Mouse (Mus musculus): ENCODE data around the gene Selplg. TPM values are rescaled to one million over a fixed set of nuclear protein-coding genes. Genes with fewer than 3 reads are reported as not detected.
"Not testable (repeated sequence)": the region's sequence is repeated elsewhere in the genome, so short reads cannot be mapped to it uniquely, and the experiment has no call there.

The Selplg gene
- polyA plus RNA-seq, 1 experiment, result 13.6 TPM

DNA sequence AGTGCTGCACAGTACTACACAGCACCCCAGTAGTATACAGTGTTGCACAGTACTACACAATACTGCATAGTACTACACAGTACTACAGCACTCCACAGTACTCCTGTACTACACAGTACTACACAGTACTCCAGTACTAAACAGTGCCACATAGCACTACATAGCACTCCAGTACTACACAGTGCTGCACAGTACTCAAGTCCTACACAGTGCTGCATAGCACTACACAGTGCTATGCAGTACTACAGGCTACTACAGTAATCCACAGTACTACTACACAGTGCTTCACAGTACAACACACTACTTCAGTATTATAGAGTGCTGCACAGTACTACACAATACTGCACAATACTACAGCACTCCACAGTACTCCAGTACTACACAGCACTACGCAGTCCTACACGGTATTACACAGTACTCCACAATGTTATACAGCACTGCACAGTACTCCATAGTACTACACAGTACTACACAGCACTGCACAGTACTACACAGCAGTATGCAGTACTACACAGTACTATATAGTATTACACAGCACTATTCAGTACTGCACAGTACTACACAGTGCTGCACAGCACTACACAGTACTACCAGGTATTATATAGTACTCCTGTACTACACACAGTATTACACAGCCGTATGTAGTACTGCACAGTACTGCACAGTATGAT lies 52.2 kb downstream of the Selplg start:
- no peak overlapping the region for H3K27ac ChIP-seq (ENCODE audit: insufficient read depth, low read length)
- WGBS, result 97% methylated on average over 3 of the region's 3 CpGs

DNA sequence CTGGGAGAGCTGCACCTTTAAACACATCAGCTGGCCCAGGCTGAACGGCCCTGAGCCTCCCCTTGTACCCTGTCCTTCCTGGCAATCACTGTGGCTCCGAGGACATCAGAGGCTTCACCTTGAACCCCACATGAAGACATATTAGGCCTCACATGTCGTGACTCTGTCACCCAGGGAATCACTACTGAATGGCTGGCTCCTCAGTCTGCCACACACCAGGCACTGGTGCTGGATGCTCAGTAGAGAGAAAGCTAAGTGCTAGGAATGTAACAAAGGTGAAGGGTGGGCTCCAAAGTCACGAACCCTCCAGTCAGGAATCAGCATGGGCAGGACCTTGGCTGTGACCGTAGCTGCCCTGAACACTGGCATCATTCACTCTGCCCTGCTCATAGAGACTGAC lies 52.9 kb downstream of the Selplg start:
- no peak for TF ChIP-seq POLR2A (IDR thresholded peaks at IDR 0.05; ENCODE audit: borderline replicate concordance, insufficient read depth, low read length)
- no peak for TF ChIP-seq CTCF (IDR thresholded peaks at IDR 0.05; ENCODE audit: borderline replicate concordance, insufficient read depth, low read depth, low read length)
- Histone ChIP-seq H3K27me3 (ENCODE audit: control insufficient read depth, insufficient read depth, low read length) (no peaks in the 10 kb centered on the region), H3K4me1 (ENCODE audit: control insufficient read depth, insufficient read depth, low read length) (no peaks in the 10 kb centered on the region), H3K4me3 (replicated peaks; ENCODE audit: insufficient read depth, low read depth, low read length) (no peak overlapping the region), H3K27ac (ENCODE audit: insufficient read depth, low read length) (no peak overlapping the region)
- no peak for DNase-seq
- WGBS, result 76% methylated on average over 5 of the region's 5 CpGs

More for the DNA sequence above, 52.2 kb downstream of the Selplg start:
- DNase-seq, result no peak
- H3K4me3 ChIP-seq (replicated peaks; ENCODE audit: insufficient read depth, low read depth, low read length), result no peak overlapping the region
- no peaks in the 10 kb centered on the region for H3K4me1 ChIP-seq (ENCODE audit: control insufficient read depth, insufficient read depth, low read length)
- no peaks in the 10 kb centered on the region for H3K27me3 ChIP-seq (ENCODE audit: control insufficient read depth, insufficient read depth, low read length)
- TF ChIP-seq POLR2A (IDR thresholded peaks at IDR 0.05; ENCODE audit: borderline replicate concordance, insufficient read depth, low read length) (no peak), CTCF (IDR thresholded peaks at IDR 0.05; ENCODE audit: borderline replicate concordance, insufficient read depth, low read depth, low read length) (no peak)

DNA sequence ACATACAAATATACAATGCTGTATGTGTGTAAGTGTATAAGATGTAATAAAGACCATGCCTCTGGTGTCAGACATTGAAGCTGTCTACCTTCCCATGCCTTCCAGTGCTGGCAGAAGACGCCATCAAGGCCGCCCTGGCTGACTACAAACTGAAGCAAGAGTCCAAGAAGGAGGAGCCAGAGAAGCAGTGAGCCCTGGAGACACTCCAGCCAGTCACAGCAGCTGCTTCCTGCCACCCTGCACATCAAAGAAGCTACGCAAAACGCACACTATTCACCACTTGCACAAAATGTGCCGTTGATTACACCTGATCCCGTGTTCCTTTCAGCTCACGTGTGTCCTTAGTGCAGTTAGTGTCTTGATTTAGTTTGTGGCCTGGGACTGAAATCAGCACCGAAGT lies 54.7 kb downstream of the Selplg start:
- H3K27ac ChIP-seq (ENCODE audit: insufficient read depth, low read length); H3K4me1 ChIP-seq (ENCODE audit: control insufficient read depth, insufficient read depth, low read length); DNase-seq; H3K4me3 ChIP-seq (replicated peaks; ENCODE audit: insufficient read depth, low read depth, low read length); H3K27me3 ChIP-seq (ENCODE audit: control insufficient read depth, insufficient read depth, low read length): not testable (repeated sequence)
- WGBS, result 68% methylated on average over 8 of the region's 8 CpGs

DNA sequence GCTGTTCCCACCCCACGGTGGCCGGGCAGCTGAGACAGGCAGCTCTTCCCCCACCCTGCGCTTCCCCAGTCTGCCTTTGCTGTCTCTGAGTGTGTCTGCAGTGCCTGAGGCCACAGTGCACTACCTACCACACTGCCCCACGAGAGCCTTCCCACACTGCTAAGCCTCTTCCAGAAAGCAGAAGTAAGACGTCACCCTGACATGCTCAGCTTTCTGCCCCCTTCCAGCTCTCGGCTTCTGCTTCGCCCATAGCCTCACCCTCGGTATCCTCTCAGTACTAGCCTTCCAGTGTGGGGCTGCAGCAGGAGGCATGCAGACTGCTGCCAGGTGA lies 55.6 kb downstream of the Selplg start:
- no peak overlapping the region for H3K4me3 ChIP-seq (replicated peaks; ENCODE audit: insufficient read depth, low read depth, low read length)
- no peak for TF ChIP-seq POLR2A (IDR thresholded peaks at IDR 0.05; ENCODE audit: borderline replicate concordance, insufficient read depth, low read length)
- no peak for TF ChIP-seq CTCF (IDR thresholded peaks at IDR 0.05; ENCODE audit: borderline replicate concordance, insufficient read depth, low read depth, low read length)
- H3K4me1 ChIP-seq (ENCODE audit: control insufficient read depth, insufficient read depth, low read length), result no peaks in the 10 kb centered on the region
- WGBS, result 81% methylated on average over 8 of the region's 8 CpGs
- H3K27me3 ChIP-seq (ENCODE audit: control insufficient read depth, insufficient read depth, low read length), result no peaks in the 10 kb centered on the region
- DNase-seq, result no peak
- H3K27ac ChIP-seq (ENCODE audit: insufficient read depth, low read length), result no peak overlapping the region

DNA sequence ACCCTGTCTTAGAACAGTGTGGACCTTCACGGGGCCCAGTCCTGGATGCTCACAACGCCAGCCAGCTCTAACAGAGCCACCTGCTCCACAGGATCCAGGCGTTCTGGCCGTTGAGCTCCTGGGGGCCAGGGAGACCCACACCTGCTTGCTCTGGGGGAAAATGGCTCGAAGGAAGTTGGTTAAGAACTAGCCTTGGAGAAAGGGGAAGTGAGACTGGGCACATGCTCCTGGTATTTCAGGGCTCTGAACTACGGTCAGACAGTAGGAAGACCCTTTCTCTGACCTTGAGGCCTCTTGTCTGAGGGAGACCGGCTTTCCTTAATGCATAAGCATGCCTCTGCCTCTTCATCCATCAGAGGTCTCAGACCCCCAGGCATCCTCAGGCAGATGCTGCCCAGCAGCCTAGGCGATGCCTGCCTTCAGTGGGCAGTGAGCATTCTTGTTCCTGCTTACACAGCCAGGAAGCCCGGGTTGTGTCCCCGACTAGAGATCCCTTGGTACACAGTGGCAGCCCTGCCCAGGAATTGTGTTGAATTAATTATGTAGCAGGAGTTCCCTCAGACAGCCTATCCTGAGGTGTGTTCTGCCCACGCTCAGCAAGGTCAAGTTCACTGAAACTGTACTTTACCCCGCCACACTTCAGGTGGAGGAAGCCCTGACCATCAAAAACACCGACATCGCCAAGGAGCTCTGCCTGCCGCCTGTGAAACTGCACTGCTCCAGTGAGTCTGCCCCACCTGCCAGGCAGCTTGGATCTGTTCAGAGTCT lies 56.1 kb downstream of the Selplg start:
- Histone ChIP-seq H3K4me1 (ENCODE audit: control insufficient read depth, insufficient read depth, low read length) (no peaks in the 10 kb centered on the region), H3K4me3 (replicated peaks; ENCODE audit: insufficient read depth, low read depth, low read length) (no peak overlapping the region), H3K27me3 (ENCODE audit: control insufficient read depth, insufficient read depth, low read length) (no peaks in the 10 kb centered on the region), H3K27ac (ENCODE audit: insufficient read depth, low read length) (no peak overlapping the region)
- TF ChIP-seq CTCF (IDR thresholded peaks at IDR 0.05; ENCODE audit: borderline replicate concordance, insufficient read depth, low read depth, low read length) (no peak), POLR2A (IDR thresholded peaks at IDR 0.05; ENCODE audit: borderline replicate concordance, insufficient read depth, low read length) (no peak)
- WGBS, result 90% methylated on average over 15 of the region's 15 CpGs
- DNase-seq, result no peak

DNA sequence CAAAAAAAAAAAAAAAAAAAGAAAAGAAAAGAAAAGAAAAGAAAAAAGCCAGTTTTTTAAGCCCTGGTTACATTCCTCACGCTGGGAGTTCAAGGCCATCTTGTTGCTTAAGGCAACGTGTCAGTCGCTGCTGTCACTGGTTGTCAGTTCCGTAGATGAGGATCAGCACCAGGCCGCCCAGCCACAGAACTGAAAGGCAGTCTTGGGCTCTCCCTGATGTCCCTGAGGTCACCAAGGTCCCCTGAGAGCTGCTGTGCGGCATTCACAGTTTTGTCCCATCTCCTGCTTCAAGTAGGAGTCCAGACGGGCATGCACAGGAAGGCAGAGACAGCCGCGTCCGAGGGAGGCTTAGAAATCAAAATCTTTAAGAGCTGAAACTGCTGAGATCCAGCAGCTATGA lies 56.9 kb downstream of the Selplg start:
- no peak overlapping the region for H3K4me3 ChIP-seq (replicated peaks; ENCODE audit: insufficient read depth, low read depth, low read length)
- DNase-seq, result no peak
- WGBS, result 90% methylated on average over 10 of the region's 10 CpGs
- no peak for TF ChIP-seq POLR2A (IDR thresholded peaks at IDR 0.05; ENCODE audit: borderline replicate concordance, insufficient read depth, low read length)
- no peak for TF ChIP-seq CTCF (IDR thresholded peaks at IDR 0.05; ENCODE audit: borderline replicate concordance, insufficient read depth, low read depth, low read length)
- H3K27ac ChIP-seq (ENCODE audit: insufficient read depth, low read length), result no peak overlapping the region
- H3K4me1 ChIP-seq (ENCODE audit: control insufficient read depth, insufficient read depth, low read length), result no peaks in the 10 kb centered on the region
- no peaks in the 10 kb centered on the region for H3K27me3 ChIP-seq (ENCODE audit: control insufficient read depth, insufficient read depth, low read length)

DNA sequence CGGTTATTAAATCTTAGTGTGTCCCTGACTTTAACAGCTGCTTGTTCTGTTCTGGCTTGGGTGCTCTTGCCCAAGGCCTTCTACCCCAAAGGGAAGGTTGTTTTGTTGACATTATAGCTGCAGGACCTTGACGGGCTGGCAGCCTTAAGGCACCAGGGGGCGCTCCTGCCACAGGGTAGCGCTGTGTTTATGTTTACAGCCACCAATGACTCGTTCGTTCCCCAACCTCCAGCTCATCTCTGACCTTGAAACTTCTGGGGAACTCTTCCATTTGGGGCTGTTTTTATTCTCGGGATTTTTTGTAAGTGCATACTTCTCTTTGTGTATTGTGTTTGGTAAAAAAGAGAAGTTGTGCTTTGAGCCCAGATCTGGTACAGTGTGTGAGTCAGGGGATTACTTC lies 58.8 kb downstream of the Selplg start:
- Histone ChIP-seq H3K4me1 (ENCODE audit: control insufficient read depth, insufficient read depth, low read length) (peaks cover 4% of the 10 kb centered on the region), H3K27ac (ENCODE audit: insufficient read depth, low read length) (no peak overlapping the region), H3K4me3 (replicated peaks; ENCODE audit: insufficient read depth, low read depth, low read length) (peak overlapping the region; percentile 88), H3K27me3 (ENCODE audit: control insufficient read depth, insufficient read depth, low read length) (no peaks in the 10 kb centered on the region)
- WGBS, result under 1% methylated on average over 7 of the region's 7 CpGs
- peak; percentile 73 to 83 for DNase-seq
- TF ChIP-seq CTCF (IDR thresholded peaks at IDR 0.05; ENCODE audit: borderline replicate concordance, insufficient read depth, low read depth, low read length), result peak; percentile 87
- TF ChIP-seq POLR2A (IDR thresholded peaks at IDR 0.05; ENCODE audit: borderline replicate concordance, insufficient read depth, low read length), result no peak

DNA sequence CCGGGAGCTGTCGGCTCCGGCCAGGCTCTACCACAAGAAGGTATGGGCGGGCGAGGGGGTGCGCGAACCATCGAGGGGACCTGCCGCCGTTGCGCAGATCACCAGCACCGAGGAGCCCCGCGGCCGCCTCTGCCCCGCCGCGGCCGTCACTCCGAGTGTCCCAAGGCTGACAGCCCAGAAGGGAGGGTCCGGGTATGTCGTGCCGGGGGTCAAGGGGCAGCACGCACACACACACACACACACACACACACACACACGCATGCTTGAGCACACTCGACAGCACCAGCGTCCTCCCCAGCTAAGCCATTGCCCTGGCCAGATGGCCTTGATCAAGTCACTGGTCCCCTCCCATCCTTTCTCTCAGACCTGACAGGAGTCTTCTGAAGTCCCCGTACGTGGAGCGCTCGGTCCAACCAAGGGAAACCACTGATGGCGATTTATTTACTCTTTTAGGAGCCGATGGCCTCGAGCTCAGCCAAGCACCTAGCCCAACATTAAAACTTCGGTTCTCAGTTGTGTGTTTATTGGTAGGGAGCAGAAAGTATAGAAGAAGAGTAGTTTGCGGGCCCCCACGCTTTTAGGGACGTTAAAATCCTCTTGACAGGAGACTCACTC lies 59.4 kb downstream of the Selplg start:
- no peak overlapping the region for H3K27ac ChIP-seq (ENCODE audit: insufficient read depth, low read length)
- no peak for DNase-seq
- H3K27me3 ChIP-seq (ENCODE audit: control insufficient read depth, insufficient read depth, low read length), result no peaks in the 10 kb centered on the region
- under 1% methylated on average over 38 of the region's 38 CpGs for WGBS
- no peak for TF ChIP-seq POLR2A (IDR thresholded peaks at IDR 0.05; ENCODE audit: borderline replicate concordance, insufficient read depth, low read length)
- TF ChIP-seq CTCF (IDR thresholded peaks at IDR 0.05; ENCODE audit: borderline replicate concordance, insufficient read depth, low read depth, low read length), result no peak
- peak overlapping the region; percentile 88 for H3K4me3 ChIP-seq (replicated peaks; ENCODE audit: insufficient read depth, low read depth, low read length)
- H3K4me1 ChIP-seq (ENCODE audit: control insufficient read depth, insufficient read depth, low read length), result peaks cover 7% of the 10 kb centered on the region
